Mouse (Mus musculus) ES-E14 (cell line): ENCODE data around the gene Trim44.

Experiments used
- CHD2 ChIP-seq: IDR thresholded peaks from 2 replicates; pipeline ENCODE4 v1.6.1; 2014; ENCODE audit warnings: mild to moderate bottlenecking, low read depth, low read length, inconsistent platforms
- HCFC1 ChIP-seq: IDR thresholded peaks from 2 replicates; pipeline ENCODE4 v1.6.1; 2012; ENCODE audit warnings: low read length, inconsistent platforms, borderline replicate concordance; ENCODE audit not compliant: insufficient read depth
- MAFK ChIP-seq: IDR thresholded peaks from 2 replicates; pipeline ENCODE4 v1.6.1; 2014; ENCODE audit warnings: mild to moderate bottlenecking, low read depth, low read length, inconsistent platforms; ENCODE audit not compliant: insufficient read depth
- ZC3H11A ChIP-seq: IDR thresholded peaks from 2 replicates; pipeline ENCODE4 v1.6.1; 2012; ENCODE audit warnings: low read depth, mild to moderate bottlenecking, inconsistent platforms, low read length, borderline replicate concordance
- ZNF384 ChIP-seq: IDR thresholded peaks from 2 replicates; pipeline ENCODE4 v1.6.1; 2012; ENCODE audit warnings: low read depth, low read length, inconsistent platforms

GRCm38 (mm10) chr2:102331092-102331491, 76.5 kb downstream of the Trim44 start:
- TF ChIP-seq HCFC1 (no peak), ZNF384 (no peak), CHD2 (no peak), MAFK (no peak), ZC3H11A (no peak)
